Mouse (Mus musculus) ES-E14 (cell line): ENCODE results near the gene Gpank1. TPM values are rescaled to one million over a fixed set of nuclear protein-coding genes. Genes with fewer than 3 reads are reported as not detected.

Source experiments
- DNase-seq: peaks from one replicate; pipeline ENCODE4 v3.0.0-alpha.2; 2013; ENCODE audit warnings: low read depth, low spot score
- H3K27ac ChIP-seq: 2 replicates; pipeline ENCODE4 v1.5.1; 2012; ENCODE audit warnings: low read depth, mild to moderate bottlenecking, low read length, moderate library complexity, mixed read lengths; ENCODE audit not compliant: poor library complexity, insufficient read depth, severe bottlenecking
- H3K36me3 ChIP-seq: 2 replicates; pipeline ENCODE4 v1.6.1; 2012; ENCODE audit warnings: mild to moderate bottlenecking, low read length, moderate library complexity, mixed read lengths; ENCODE audit not compliant: control insufficient read depth, poor library complexity, insufficient read depth, severe bottlenecking
- H3K4me1 ChIP-seq, 2 experiments: fragments of 150-350 bp in 1 of 2; sonication (generic) in 1 of 2; 2 replicates each; pipeline ENCODE4 v1.6.1; 2012; ENCODE audit warnings: low read length in 2 of 2, mild to moderate bottlenecking in 1 of 2, mixed read lengths in 1 of 2; ENCODE audit not compliant: control insufficient read depth in 2 of 2, insufficient read depth in 2 of 2, poor library complexity in 1 of 2
- H3K4me3 ChIP-seq, 2 experiments: fragments of 150-350 bp in 1 of 2; sonication (generic) in 1 of 2; 2 replicates each; pipeline ENCODE4 v1.5.1; 2012; ENCODE audit warnings: low read length in 2 of 2, low read depth in 1 of 2, mild to moderate bottlenecking in 1 of 2, mixed read lengths in 1 of 2; ENCODE audit not compliant: insufficient read depth in 1 of 2, poor library complexity in 1 of 2, severe bottlenecking in 1 of 2
- H3K9ac ChIP-seq: 2 replicates; pipeline ENCODE4 v1.6.1; 2012; ENCODE audit warnings: low read depth, mild to moderate bottlenecking, low read length, mixed read lengths; ENCODE audit not compliant: poor library complexity, insufficient read depth, severe bottlenecking
- H3K9me3 ChIP-seq: fragments of 150-350 bp; sonication (generic); 2 replicates; pipeline ENCODE4 v1.6.1; 2012; ENCODE audit warnings: low read depth, mild to moderate bottlenecking, low read length; ENCODE audit not compliant: control insufficient read depth, insufficient read depth
- CHD2 ChIP-seq: IDR thresholded peaks from 2 replicates; pipeline ENCODE4 v1.6.1; 2014; ENCODE audit warnings: mild to moderate bottlenecking, low read depth, low read length, inconsistent platforms
- HCFC1 ChIP-seq: IDR thresholded peaks from 2 replicates; pipeline ENCODE4 v1.6.1; 2012; ENCODE audit warnings: low read length, inconsistent platforms, borderline replicate concordance; ENCODE audit not compliant: insufficient read depth
- MAFK ChIP-seq: IDR thresholded peaks from 2 replicates; pipeline ENCODE4 v1.6.1; 2014; ENCODE audit warnings: mild to moderate bottlenecking, low read depth, low read length, inconsistent platforms; ENCODE audit not compliant: insufficient read depth
- ZC3H11A ChIP-seq: IDR thresholded peaks from 2 replicates; pipeline ENCODE4 v1.6.1; 2012; ENCODE audit warnings: low read depth, mild to moderate bottlenecking, inconsistent platforms, low read length, borderline replicate concordance
- ZNF384 ChIP-seq: IDR thresholded peaks from 2 replicates; pipeline ENCODE4 v1.6.1; 2012; ENCODE audit warnings: low read depth, low read length, inconsistent platforms
- in situ Hi-C, 2 experiments: fragments of 600-800 bp; cut with MboI; formaldehyde crosslinking; loops; one replicate each; pipeline ENCODE4 v1.15.1; 2025; ENCODE audit warnings: low sequenced_read_pairs in 2 of 2, inconsistent platforms in 1 of 2; ENCODE audit not compliant: unreplicated experiment in 2 of 2
- total RNA-seq: library from RNA; depleted of rRNA; stranded (reverse); fragments of 300-350 nt; gene quantifications from 2 replicates; pipeline ENCODE4 v1.2.3, GENCODE M21; 2012; rRNA removed

Gpank1 gene
- total RNA-seq: 21.9 and 31.1 TPM in 2 replicates

- Histone ChIP-seq H3K36me3 (peaks cover 30% of the 10 kb centered on the region), H3K4me1 (peaks cover 0 to 7% of the 10 kb centered on the region in 2 experiments; a peak in 2 of 4 replicates), H3K4me3 (peak within 1 kb of the TSS; percentile 92 to 98), H3K27ac (peak within 1 kb of the TSS; percentile 74), H3K9ac (peak within 1 kb of the TSS; percentile 97), H3K9me3 (no peaks in the 10 kb centered on the region)
- in situ Hi-C loops: loop anchor here in 1 of 2 experiments (25.0 kb wide), 1 partner anchor 109 kb away; the partner anchor contains the start of genes Vars and Vwa7
- TF ChIP-seq CHD2: peak; percentile 81
- peak; percentile 45; the same call in 1 of the 2 replicates for TF ChIP-seq ZNF384
- TF ChIP-seq ZC3H11A: no peak
- TF ChIP-seq MAFK: no peak
- TF ChIP-seq HCFC1: peak; percentile 98
- peak; percentile 95 for DNase-seq
Measured at GRCm38 (mm10) chr17:35121143-35121799, at the start of gene Gpank1. Gpank1 (plus strand) TSS chr17:35121455.

GRCm38 (mm10) chr17:35074097-35074496 lies 47.2 kb upstream of the Gpank1 start:
- in situ Hi-C loops: no loop called here
- TF ChIP-seq MAFK (no peak), HCFC1 (no peak), ZNF384 (no peak), CHD2 (no peak), ZC3H11A (no peak)
- Histone ChIP-seq H3K27ac (no peak overlapping the region), H3K4me3 (peak overlapping the region; percentile 16 to 57), H3K9ac (peak overlapping the region; percentile 52), H3K9me3 (no peaks in the 10 kb centered on the region), H3K4me1 (peaks cover 16 to 20% of the 10 kb centered on the region in 2 experiments), H3K36me3 (no peaks in the 10 kb centered on the region)
- DNase-seq: no peak

GRCm38 (mm10) chr17:35076507-35077176 lies 44.6 kb upstream of the Gpank1 start, which contains the start of gene Ly6g6e:
Ly6g6e (plus strand) TSS chr17:35076902.
- Histone ChIP-seq H3K27ac (peak within 1 kb of the TSS; percentile 90), H3K4me1 (peaks cover 15 to 17% of the 10 kb centered on the region in 2 experiments), H3K36me3 (no peaks in the 10 kb centered on the region), H3K9me3 (no peaks in the 10 kb centered on the region), H3K4me3 (peak within 1 kb of the TSS; percentile 52 to 54), H3K9ac (peak within 1 kb of the TSS; percentile 61)
- in situ Hi-C loops: no loop called here
- peak; percentile 43 for DNase-seq
- TF ChIP-seq MAFK: no peak
- 0 out of 2 replicates have a peak, but pooled peaks have one; percentile 28 for TF ChIP-seq HCFC1
- 0 out of 2 replicates have a peak, but pooled peaks have one; percentile 49 for TF ChIP-seq ZNF384
- TF ChIP-seq ZC3H11A: no peak

- H3K9ac ChIP-seq: peak overlapping the region; percentile 18; the same call in 1 of the 2 replicates
- in situ Hi-C loops: no loop called here
- H3K4me3 ChIP-seq: peak overlapping the region; percentile 52 to 54
- no peak for DNase-seq
- H3K4me1 ChIP-seq: peaks cover 11 to 17% of the 10 kb centered on the region in 2 experiments
- peak overlapping the region; percentile 90 for H3K27ac ChIP-seq
- H3K9me3 ChIP-seq: no peaks in the 10 kb centered on the region
- TF ChIP-seq HCFC1: no peak
- no peak for TF ChIP-seq MAFK
- no peak for TF ChIP-seq ZC3H11A
- TF ChIP-seq ZNF384: no peak
- no peak for TF ChIP-seq CHD2
- H3K36me3 ChIP-seq: no peaks in the 10 kb centered on the region
Measured at GRCm38 (mm10) chr17:35077285-35077684, 44.0 kb upstream of the Gpank1 start.
